Mouse (Mus musculus): Measurements from ENCODE around the gene Avpr1a.

DNA sequence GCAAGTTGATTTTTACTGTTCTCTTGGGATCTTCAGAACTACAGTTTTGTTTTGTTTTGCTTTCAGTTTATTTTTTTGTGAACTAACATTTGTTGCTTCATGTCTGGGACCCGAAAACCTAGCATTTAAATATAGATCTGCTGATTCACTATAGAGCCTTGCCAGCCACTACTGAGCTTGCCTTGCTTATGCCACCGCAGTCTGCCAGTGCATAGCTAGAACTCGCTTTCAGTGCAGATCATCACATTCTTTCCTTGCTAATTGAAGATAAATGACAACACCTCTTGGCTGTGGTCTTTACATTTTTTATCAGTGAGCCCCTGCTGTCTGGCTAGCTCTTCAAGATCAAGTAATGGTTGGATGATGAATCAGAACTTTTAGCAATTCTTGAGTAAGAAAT lies 5.2 kb downstream of the Avpr1a start:
- TF ChIP-seq POLR2A (IDR thresholded peaks at IDR 0.05; ENCODE audit: extremely low read depth, insufficient read depth, low read length) (no peak), CTCF (IDR thresholded peaks at IDR 0.05; ENCODE audit: low read depth, low read length) (no peak)

Measured in liver, adult 2 months (tissue).